ENCODE assay signal across 25 mouse cellular contexts in the genomic region with DNA sequence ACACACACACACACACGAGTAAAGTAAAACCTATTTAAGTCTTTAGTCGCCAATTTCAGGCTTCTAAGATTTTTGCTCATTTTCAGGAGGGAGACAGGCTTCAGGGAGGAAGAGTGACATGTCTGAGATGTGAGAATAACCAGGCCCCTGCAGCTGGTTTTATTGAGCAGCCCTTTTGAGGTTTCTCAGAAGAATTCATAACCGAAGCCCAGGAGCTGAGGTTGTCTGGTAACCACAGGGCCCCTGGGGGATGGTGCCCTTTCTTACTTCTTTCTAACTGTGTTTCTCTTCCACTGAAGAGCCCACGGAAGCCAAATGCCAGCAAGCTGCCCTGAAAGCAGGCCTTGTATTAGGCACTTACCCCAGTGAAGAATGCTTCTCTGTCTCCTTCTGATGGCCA. TPM values are rescaled to one million over a fixed set of nuclear protein-coding genes. Genes with fewer than 3 reads are reported as not detected.
DNase-seq lines count a peak whose midpoint lies in the region; ATAC-seq lines count a peak whose summit lies in the region.
"Had no signal": no experiment of that assay in that cellular context is flagged by ENCODE, and none has a peak within 500 bp of the region (broad histone marks: within the 10 kb centered on the region; RNA-seq: fewer than 3 reads in every experiment).

No protein-coding gene starts in this region.

- ATAC-seq in heart, embryonic 16.5 days (replicated peaks; ENCODE audit: extremely low read depth, insufficient read depth, low FRiP score) = peak; percentile 58
- no peak for ATAC-seq in heart, embryonic 12.5 days (ENCODE audit: insufficient number of reproducible peaks, low FRiP score)
- peak; percentile 41; the same call in 1 of the 2 replicates for ATAC-seq in limb, embryonic 13.5 days (ENCODE audit: low FRiP score, low read depth)
- no peak for ATAC-seq in megakaryocyte, adult 5-6 weeks (ENCODE audit: poor library complexity, severe bottlenecking)
- ATAC-seq: forebrain, embryonic 16.5 days; midbrain, embryonic 13.5 days had no signal

- H3K27ac ChIP-seq in heart, embryonic 16.5 days (ENCODE audit: low read length) = peak overlapping the region; percentile 52
- no peak overlapping the region for H3K27ac ChIP-seq in heart, embryonic 12.5 days (ENCODE audit: poor library complexity, severe bottlenecking)
- peak overlapping the region; percentile 39; the same call in 1 of the 2 replicates for H3K27ac ChIP-seq in limb, embryonic 13.5 days
- H3K27ac ChIP-seq: hindbrain, embryonic 10.5 days; intestine, embryonic 15.5 days; macrophage; midbrain, embryonic 13.5 days had no signal

- no peak overlapping the region for H3K4me3 ChIP-seq in heart, embryonic 16.5 days (ENCODE audit: low read length)
- H3K4me3 ChIP-seq in heart, embryonic 12.5 days = no peak overlapping the region
- H3K4me3 ChIP-seq in limb, embryonic 13.5 days = no peak overlapping the region
- H3K4me3 ChIP-seq: hindbrain, embryonic 10.5 days; intestine, embryonic 15.5 days; midbrain, embryonic 13.5 days; myocyte had no signal

- H3K4me2 ChIP-seq in heart, embryonic 16.5 days (ENCODE audit: low read depth, low read length) = no peak overlapping the region
- H3K4me2 ChIP-seq in heart, embryonic 12.5 days = no peak overlapping the region
- H3K4me2 ChIP-seq in limb, embryonic 13.5 days (replicated peaks) = no peak overlapping the region
- H3K4me2 ChIP-seq: heart, embryonic 11.5 days; intestine, embryonic 15.5 days; lung, embryonic 14.5 days; midbrain, embryonic 13.5 days had no signal

- no peak overlapping the region for H3K9ac ChIP-seq in heart, embryonic 16.5 days (ENCODE audit: low read length)
- no peak overlapping the region for H3K9ac ChIP-seq in heart, embryonic 12.5 days
- no peak overlapping the region for H3K9ac ChIP-seq in limb, embryonic 13.5 days
- H3K9ac ChIP-seq: intestine, embryonic 15.5 days; lung, embryonic 14.5 days; midbrain, embryonic 13.5 days had no signal

- peak; percentile 39 for DNase-seq in thymus, postnatal 14 days
- DNase-seq in thymus, adult 18-20 months = no peak
- no peak for DNase-seq in cerebellum, adult 18-20 months
- DNase-seq in urinary bladder, adult 18-20 months (ENCODE audit: low spot score in 2 of 2) = no peak
- DNase-seq: adrenal gland, adult 8-10 months; cerebellum, adult 2 months; kidney, postnatal 10 days; layer of hippocampus, adult 9-11 months; left cerebral cortex, postnatal 4 days; lung, embryonic 14.5 days; right cerebral cortex, adult 18-20 months had no signal

- no peaks in the 10 kb centered on the region for H3K27me3 ChIP-seq in heart, embryonic 16.5 days (ENCODE audit: control insufficient read depth, insufficient read depth, low read length)
- no peaks in the 10 kb centered on the region for H3K27me3 ChIP-seq in heart, embryonic 12.5 days (replicated peaks)
- H3K27me3 ChIP-seq in limb, embryonic 13.5 days = no peaks in the 10 kb centered on the region
- H3K27me3 ChIP-seq: intestine, embryonic 15.5 days; midbrain, embryonic 13.5 days had no signal

- WGBS in heart, embryonic 16.5 days = 65% methylated on average over 4 of the region's 4 CpGs
- 64% methylated on average over 4 of the region's 4 CpGs for WGBS in heart, embryonic 12.5 days
- 56% methylated on average over 4 of the region's 4 CpGs for WGBS in limb, embryonic 13.5 days

- peaks cover 6% of the 10 kb centered on the region; the same call in 1 of the 2 replicates for H3K36me3 ChIP-seq in heart, embryonic 16.5 days (ENCODE audit: control insufficient read depth, insufficient read depth)
- peaks cover 34% of the 10 kb centered on the region for H3K36me3 ChIP-seq in heart, embryonic 12.5 days
- peaks cover 45% of the 10 kb centered on the region for H3K36me3 ChIP-seq in limb, embryonic 13.5 days
- H3K36me3 ChIP-seq: intestine, embryonic 15.5 days; midbrain, embryonic 13.5 days had no signal

- H3K9me3 ChIP-seq in heart, embryonic 16.5 days (replicated peaks; ENCODE audit: control insufficient read depth, low read length) = peaks cover 3% of the 10 kb centered on the region; the same call in 1 of the 2 replicates
- H3K9me3 ChIP-seq in heart, embryonic 12.5 days (replicated peaks) = peaks cover 2% of the 10 kb centered on the region; the same call in 1 of the 2 replicates
- no peaks in the 10 kb centered on the region for H3K9me3 ChIP-seq in limb, embryonic 13.5 days
- H3K9me3 ChIP-seq: hindbrain, embryonic 10.5 days; intestine, embryonic 15.5 days had no signal

- H3K4me1 ChIP-seq in heart, embryonic 16.5 days (ENCODE audit: control insufficient read depth, insufficient read depth, low read length) = peaks cover 7% of the 10 kb centered on the region
- peaks cover 12% of the 10 kb centered on the region for H3K4me1 ChIP-seq in heart, embryonic 12.5 days (replicated peaks)
- peaks cover 20% of the 10 kb centered on the region for H3K4me1 ChIP-seq in limb, embryonic 13.5 days
- H3K4me1 ChIP-seq: midbrain, embryonic 13.5 days had no signal

RNA-seq across cellular contexts. Expression of a gene that starts 23.5 kb away (rescaled TPM):
- polyA plus RNA-seq in heart, embryonic 16.5 days (2015; fragmentation: Nextera tagmentation; extraction: Ambion mirVana) = 4.7 and 5.0 TPM in 2 replicates
- polyA plus RNA-seq in heart, embryonic 12.5 days (2016; fragmentation: Nextera tagmentation; extraction: Ambion mirVana) = 5.4 and 8.4 TPM in 2 replicates
- polyA plus RNA-seq in limb, embryonic 13.5 days (2015; fragmentation: Nextera tagmentation; extraction: Ambion mirVana) = 9.2 and 9.8 TPM in 2 replicates
- total RNA-seq in megakaryocyte, adult 5-6 weeks (2015) = not detected in 2 replicates
- 0.89 TPM in 1 of 2 replicates, not detected in the other for total RNA-seq in megakaryocyte, adult 5-6 weeks (2017)

RNA-seq across cellular contexts. Expression of a gene that starts 47.5 kb away (rescaled TPM):
- polyA plus RNA-seq in heart, embryonic 16.5 days (2015; fragmentation: Nextera tagmentation; extraction: Ambion mirVana) = 0.20 and 0.25 TPM in 2 replicates
- 0.17 and 0.20 TPM in 2 replicates for polyA plus RNA-seq in heart, embryonic 12.5 days (2016; fragmentation: Nextera tagmentation; extraction: Ambion mirVana)
- 0.15 TPM in 1 of 2 replicates, not detected in the other for polyA plus RNA-seq in limb, embryonic 13.5 days (2015; fragmentation: Nextera tagmentation; extraction: Ambion mirVana)
- total RNA-seq in megakaryocyte, adult 5-6 weeks (2015) = not detected in 2 replicates
- total RNA-seq in megakaryocyte, adult 5-6 weeks (2017) = not detected in 2 replicates
- total RNA-seq: adrenal gland, adult 8-10 months; gastrocnemius, adult 18-20 months; MEL had no signal
- polyA plus RNA-seq: C2C12; lung, embryonic 14.5 days; macrophage; myocyte had no signal

Comparison
In these comparisons a context has a peak if more than half of its experiments do, and no peak if none do; other contexts are left out.
1. ATAC-seq: peak in heart, embryonic 16.5 days (single experiment) and limb, embryonic 13.5 days (single experiment); none in heart, embryonic 12.5 days (single experiment) and megakaryocyte, adult 5-6 weeks (single experiment).